In genomic region chr7:81577872-81578271, GRCm38 (mm10) we compare ENCODE assay signal across 19 mouse cellular contexts. TPM values are rescaled to one million over a fixed set of nuclear protein-coding genes. Genes with fewer than 3 reads are reported as not detected.
"Had no signal": no experiment of that assay in that cellular context is flagged by ENCODE, and none has a peak within 500 bp of the region (broad histone marks: within the 10 kb centered on the region; RNA-seq: fewer than 3 reads in every experiment).

No protein-coding gene starts in this region.

- H3K9me3 ChIP-seq: intestine, embryonic 15.5 days; kidney, embryonic 15.5 days; limb, embryonic 12.5 days; limb, embryonic 15.5 days; midbrain, embryonic 12.5 days; midbrain, embryonic 15.5 days; neural tube, embryonic 13.5 days had no signal

- H3K9ac ChIP-seq: intestine, embryonic 15.5 days; kidney, embryonic 15.5 days; limb, embryonic 12.5 days; limb, embryonic 15.5 days; liver, embryonic 14.5 days; midbrain, embryonic 12.5 days; midbrain, embryonic 15.5 days; neural tube, embryonic 13.5 days had no signal

- H3K4me3 ChIP-seq: intestine, embryonic 15.5 days; kidney, embryonic 15.5 days; limb, embryonic 12.5 days; limb, embryonic 15.5 days; midbrain, embryonic 12.5 days; midbrain, embryonic 15.5 days; myocyte; neural tube, embryonic 13.5 days had no signal

- H3K27ac ChIP-seq: intestine, embryonic 15.5 days; kidney, embryonic 15.5 days; limb, embryonic 12.5 days; limb, embryonic 15.5 days; liver, embryonic 14.5 days; midbrain, embryonic 12.5 days; midbrain, embryonic 15.5 days; neural tube, embryonic 13.5 days had no signal

- DNase-seq: kidney, adult 11 months; kidney, adult 8-10 months; kidney, postnatal 10 days; kidney, postnatal 36 days; layer of hippocampus, postnatal 36 days; left cerebral cortex, postnatal 4 days; retina, postnatal 1 day; thymus, adult 18-20 months; thymus, postnatal 36 days had no signal

- ATAC-seq: intestine, embryonic 15.5 days; midbrain, embryonic 15.5 days had no signal

- H3K27me3 ChIP-seq: intestine, embryonic 15.5 days; kidney, embryonic 15.5 days; limb, embryonic 12.5 days; limb, embryonic 15.5 days; midbrain, embryonic 12.5 days; midbrain, embryonic 15.5 days; neural tube, embryonic 13.5 days had no signal

- H3K4me1 ChIP-seq: limb, embryonic 15.5 days had no signal

- H3K4me2 ChIP-seq: intestine, embryonic 15.5 days; kidney, embryonic 15.5 days; limb, embryonic 12.5 days; limb, embryonic 15.5 days; midbrain, embryonic 12.5 days; midbrain, embryonic 15.5 days; neural tube, embryonic 13.5 days had no signal

RNA-seq across cellular contexts. Expression of gene Fsd2, which starts 11.1 kb away (rescaled TPM):
- total RNA-seq: megakaryocyte-erythroid progenitor cell, adult 5-6 weeks had no signal
